In genomic region chr2:110005596-110006239, GRCm38 (mm10) we compare ENCODE assay signal across 27 mouse cellular contexts. TPM values are rescaled to one million over a fixed set of nuclear protein-coding genes. Genes with fewer than 3 reads are reported as not detected.
DNase-seq lines count a peak whose midpoint lies in the region; ATAC-seq and TF ChIP-seq lines count a peak whose summit lies in the region.
"Had no signal": no experiment of that assay in that cellular context is flagged by ENCODE, and none has a peak within 500 bp of the region (broad histone marks: within the 10 kb centered on the region; RNA-seq: fewer than 3 reads in every experiment).

No protein-coding gene starts in this region.

- no peaks in the 10 kb centered on the region for H3K27me3 ChIP-seq in intestine, embryonic 14.5 days (replicated peaks; ENCODE audit: control insufficient read depth, insufficient read depth, low read length)
- H3K27me3 ChIP-seq in intestine, embryonic 15.5 days (replicated peaks), result no peaks in the 10 kb centered on the region
- no peaks in the 10 kb centered on the region for H3K27me3 ChIP-seq in liver, embryonic 14.5 days (ENCODE audit: control insufficient read depth, insufficient read depth, low read length)
- H3K27me3 ChIP-seq in stomach, embryonic 14.5 days (ENCODE audit: control insufficient read depth, insufficient read depth, low read length), result no peaks in the 10 kb centered on the region
- H3K27me3 ChIP-seq: forebrain, embryonic 13.5 days; hindbrain, embryonic 13.5 days; limb, embryonic 15.5 days; megakaryocyte, embryonic 14.5 days; midbrain, embryonic 15.5 days; neural tube, embryonic 15.5 days had no signal

- 0 out of 2 replicates have a peak, but pooled peaks cover 6% of the 10 kb centered on the region for H3K4me1 ChIP-seq in intestine, embryonic 14.5 days (replicated peaks; ENCODE audit: control insufficient read depth, insufficient read depth, low read length)
- H3K4me1 ChIP-seq in intestine, embryonic 15.5 days (replicated peaks), result no peaks in the 10 kb centered on the region
- peaks cover 36 to 38% of the 10 kb centered on the region in 2 experiments for H3K4me1 ChIP-seq in liver, embryonic 14.5 days (replicated peaks; ENCODE audit: control insufficient read depth in 2 of 2, insufficient read depth in 2 of 2, low read length in 1 of 2)
- H3K4me1 ChIP-seq in stomach, embryonic 14.5 days (ENCODE audit: control insufficient read depth, insufficient read depth, low read length), result no peaks in the 10 kb centered on the region
- H3K4me1 ChIP-seq: forebrain, embryonic 13.5 days; hindbrain, embryonic 13.5 days; limb, embryonic 10.5 days; limb, embryonic 15.5 days; megakaryocyte, embryonic 14.5 days; midbrain, embryonic 15.5 days; neural tube, embryonic 15.5 days had no signal

- H3K36me3 ChIP-seq in intestine, embryonic 14.5 days (ENCODE audit: control insufficient read depth, insufficient read depth, low read length), result peaks cover 52% of the 10 kb centered on the region
- H3K36me3 ChIP-seq in intestine, embryonic 15.5 days, result no peaks in the 10 kb centered on the region
- no peaks in the 10 kb centered on the region for H3K36me3 ChIP-seq in liver, embryonic 14.5 days (replicated peaks; ENCODE audit: control insufficient read depth, insufficient read depth, low read depth)
- H3K36me3 ChIP-seq in stomach, embryonic 14.5 days (ENCODE audit: control insufficient read depth, insufficient read depth, low read length), result peaks cover 29% of the 10 kb centered on the region
- H3K36me3 ChIP-seq: midbrain, embryonic 15.5 days had no signal

- no peak overlapping the region for H3K27ac ChIP-seq in intestine, embryonic 14.5 days (ENCODE audit: low read depth)
- H3K27ac ChIP-seq in intestine, embryonic 15.5 days, result no peak overlapping the region; the same call in 1 of the 2 replicates
- peak overlapping the region; percentile 29 for H3K27ac ChIP-seq in liver, embryonic 14.5 days
- no peak overlapping the region for H3K27ac ChIP-seq in stomach, embryonic 14.5 days (ENCODE audit: low read length)
- H3K27ac ChIP-seq: forebrain, embryonic 13.5 days; hindbrain, embryonic 13.5 days; limb, embryonic 10.5 days; limb, embryonic 15.5 days; midbrain, embryonic 15.5 days; neural tube, embryonic 15.5 days had no signal

- H3K4me3 ChIP-seq in intestine, embryonic 14.5 days (ENCODE audit: low read depth, low read length), result no peak overlapping the region
- no peak overlapping the region for H3K4me3 ChIP-seq in intestine, embryonic 15.5 days (replicated peaks)
- no peak overlapping the region for H3K4me3 ChIP-seq in liver, embryonic 14.5 days (ENCODE audit: insufficient read depth in 1 of 2, low read depth in 2 of 2, low read length in 2 of 2)
- H3K4me3 ChIP-seq in stomach, embryonic 14.5 days (ENCODE audit: low read depth, low read length), result no peak overlapping the region
- H3K4me3 ChIP-seq: forebrain, embryonic 13.5 days; hindbrain, embryonic 13.5 days; limb, embryonic 10.5 days; limb, embryonic 15.5 days; megakaryocyte, embryonic 14.5 days; midbrain, embryonic 15.5 days; neural tube, embryonic 15.5 days had no signal

- TF ChIP-seq EP300 in liver, embryonic 14.5 days (IDR thresholded peaks at IDR 0.05; ENCODE audit: low read depth), result peak; percentile 50

- WGBS in intestine, embryonic 14.5 days, result 78% methylated on average over 3 of the region's 3 CpGs
- 58% methylated on average over 3 of the region's 3 CpGs for WGBS in intestine, embryonic 15.5 days
- WGBS in liver, embryonic 14.5 days (ENCODE audit: insufficient replicate concordance), result 27% methylated on average over 3 of the region's 3 CpGs
- 66% methylated on average over 3 of the region's 3 CpGs for WGBS in stomach, embryonic 14.5 days

- no peak overlapping the region for H3K4me2 ChIP-seq in intestine, embryonic 14.5 days (ENCODE audit: low read length)
- H3K4me2 ChIP-seq in intestine, embryonic 15.5 days (replicated peaks), result no peak overlapping the region
- H3K4me2 ChIP-seq in liver, embryonic 14.5 days (ENCODE audit: low read depth), result peak overlapping the region; percentile 35
- no peak overlapping the region for H3K4me2 ChIP-seq in stomach, embryonic 14.5 days (replicated peaks; ENCODE audit: low read depth, low read length)
- H3K4me2 ChIP-seq: forebrain, embryonic 13.5 days; heart, embryonic 11.5 days; hindbrain, embryonic 13.5 days; limb, embryonic 15.5 days; midbrain, embryonic 15.5 days; neural tube, embryonic 15.5 days had no signal

- H3K9me3 ChIP-seq in intestine, embryonic 14.5 days (ENCODE audit: control insufficient read depth, low read length), result no peaks in the 10 kb centered on the region
- H3K9me3 ChIP-seq in intestine, embryonic 15.5 days, result no peaks in the 10 kb centered on the region
- no peaks in the 10 kb centered on the region for H3K9me3 ChIP-seq in liver, embryonic 14.5 days (ENCODE audit: control insufficient read depth, low read length)
- no peaks in the 10 kb centered on the region for H3K9me3 ChIP-seq in stomach, embryonic 14.5 days (ENCODE audit: control insufficient read depth, low read depth, low read length)
- H3K9me3 ChIP-seq: forebrain, embryonic 13.5 days; hindbrain, embryonic 13.5 days; limb, embryonic 10.5 days; limb, embryonic 15.5 days; megakaryocyte, embryonic 14.5 days; midbrain, embryonic 15.5 days; neural tube, embryonic 15.5 days had no signal

- DNase-seq in intestine, embryonic 14.5 days (ENCODE audit: low spot score), result no peak
- DNase-seq in liver, embryonic 14.5 days (ENCODE audit: low read depth in 3 of 3, low spot score in 3 of 3), result peak in 1 of 3 experiments; percentile 37
- no peak for DNase-seq in frontal cortex, postnatal 10 days (ENCODE audit: low spot score in 2 of 2)
- DNase-seq in right cerebral cortex, postnatal 10 days (ENCODE audit: low spot score in 2 of 2), result no peak
- DNase-seq in left cerebral cortex, adult 11 months (ENCODE audit: low spot score), result no peak
- DNase-seq: adrenal gland, adult 8-10 months; B cell, adult 2 months; gastrocnemius, postnatal 25 days; heart, adult 18-20 months; heart, postnatal 4 days; kidney, adult 8-10 months; kidney, postnatal 10 days; lung, postnatal 4 days; retina, postnatal 1 day; right cerebral cortex, postnatal 25 days; thymus, postnatal 4 days had no signal

- no peak overlapping the region for H3K9ac ChIP-seq in intestine, embryonic 14.5 days (ENCODE audit: low read length)
- no peak overlapping the region for H3K9ac ChIP-seq in intestine, embryonic 15.5 days
- 0 out of 2 replicates have a peak overlapping the region, but pooled peaks have one; percentile 25 for H3K9ac ChIP-seq in liver, embryonic 14.5 days (replicated peaks)
- no peak overlapping the region for H3K9ac ChIP-seq in stomach, embryonic 14.5 days (replicated peaks; ENCODE audit: low read depth, low read length)
- H3K9ac ChIP-seq: forebrain, embryonic 13.5 days; hindbrain, embryonic 13.5 days; limb, embryonic 15.5 days; midbrain, embryonic 15.5 days; neural tube, embryonic 15.5 days had no signal

- ATAC-seq in intestine, embryonic 14.5 days (replicated peaks; ENCODE audit: low FRiP score, low TSS enrichment, low read depth), result peak; percentile 52
- peak; percentile 84 for ATAC-seq in intestine, embryonic 15.5 days
- ATAC-seq in liver, embryonic 14.5 days (ENCODE audit: insufficient read depth), result peak; percentile 49
- ATAC-seq in stomach, embryonic 14.5 days (ENCODE audit: insufficient number of reproducible peaks, insufficient read depth, low FRiP score, low read depth), result 0 out of 2 replicates have a peak, but pooled peaks have one; percentile 60
- ATAC-seq: activated CD4-positive, CD25-positive, alpha-beta regulatory T cell, adult 4 months; forebrain, embryonic 13.5 days; midbrain, embryonic 15.5 days had no signal

- TF ChIP-seq CTCF in liver, embryonic 14.5 days (IDR thresholded peaks at IDR 0.05; ENCODE audit: low read depth), result no peak

RNA-seq across cellular contexts. Expression of gene Ccdc34, which starts 11.9 kb away (rescaled TPM):
- 54.7 and 58.7 TPM in 2 replicates for polyA plus RNA-seq in intestine, embryonic 14.5 days (2014; fragmentation: Nextera tagmentation; extraction: Ambion mirVana)
- 45.8 and 51.1 TPM in 2 replicates for polyA plus RNA-seq in intestine, embryonic 15.5 days (2015; fragmentation: Nextera tagmentation; extraction: Ambion mirVana)
- polyA plus RNA-seq in liver, embryonic 14.5 days (2012; rRNA removed), result 11.3 and 19.6 TPM in 2 replicates
- polyA plus RNA-seq in liver, embryonic 14.5 days (2014; fragmentation: Nextera tagmentation; extraction: Ambion mirVana), result 22.8 and 27.0 TPM in 2 replicates
- 53.0 and 53.8 TPM in 2 replicates for polyA plus RNA-seq in stomach, embryonic 14.5 days (2014; fragmentation: Nextera tagmentation; extraction: Ambion mirVana)
